Mouse (Mus musculus): ENCODE measurements around the gene Ddx23. TPM values are rescaled to one million over a fixed set of nuclear protein-coding genes. Genes with fewer than 3 reads are reported as not detected.

The Ddx23 gene
- total and polyA plus RNA-seq, 3 experiments = 194 to 252 (median 213) TPM

GRCm38 (mm10) chr15:98622721-98623120, 40.0 kb downstream of the Ddx23 start:
- Histone ChIP-seq H3K27me3 (ENCODE audit: control insufficient read depth in 1 of 2, insufficient read depth in 2 of 2, low read length in 2 of 2) (peaks cover 17 to 29% of the 10 kb centered on the region in 2 experiments), H3K4me1 (ENCODE audit: control insufficient read depth in 1 of 2, insufficient read depth in 2 of 2, low read length in 2 of 2) (no peaks in the 10 kb centered on the region), H3K36me3 (ENCODE audit: control insufficient read depth in 1 of 2, insufficient read depth in 2 of 2, low read length in 2 of 2) (no peaks in the 10 kb centered on the region), H3K9me3 (replicated peaks; ENCODE audit: insufficient read depth, low read length) (no peaks in the 10 kb centered on the region), H3K79me2 (ENCODE audit: control insufficient read depth, insufficient read depth, low read length, poor library complexity) (no peaks in the 10 kb centered on the region), H3K9ac (ENCODE audit: control insufficient read depth, low read depth, low read length, poor library complexity, severe bottlenecking) (no peak overlapping the region), H3K27ac (ENCODE audit: control insufficient read depth, low read depth, low read length) (no peak overlapping the region), H3K4me3 (ENCODE audit: control insufficient read depth in 1 of 2, insufficient read depth in 1 of 2, low read depth in 2 of 2, low read length in 2 of 2) (no peak overlapping the region)
- no peak for TF ChIP-seq USF1 (IDR thresholded peaks at IDR 0.05; ENCODE audit: low read depth, low read length)
- TF ChIP-seq RAD21 (IDR thresholded peaks at IDR 0.05; ENCODE audit: low read depth, low read length) = no peak
- TF ChIP-seq POLR2AphosphoS2 (IDR thresholded peaks at IDR 0.05; ENCODE audit: low read length) = no peak
- TF ChIP-seq NRF1 (IDR thresholded peaks at IDR 0.05; ENCODE audit: insufficient read depth, low read depth, low read length, poor library complexity, severe bottlenecking) = no peak
- TF ChIP-seq CHD2 (IDR thresholded peaks at IDR 0.05; ENCODE audit: low read length) = no peak
- no peak for TF ChIP-seq CHD1 (IDR thresholded peaks at IDR 0.05; ENCODE audit: low read depth, low read length)
- no peak for TF ChIP-seq MAX (IDR thresholded peaks at IDR 0.05; ENCODE audit: low read length)
- no peak for TF ChIP-seq BHLHE40 (IDR thresholded peaks at IDR 0.05; ENCODE audit: borderline replicate concordance, low read depth, low read length)
- no peak for TF ChIP-seq GABPA (IDR thresholded peaks at IDR 0.05; ENCODE audit: low read depth, low read length)
- TF ChIP-seq POLR2AphosphoS5 (IDR thresholded peaks at IDR 0.05; ENCODE audit: borderline replicate concordance, low read depth, low read length) = no peak
- TF ChIP-seq RCOR1 (IDR thresholded peaks at IDR 0.05; ENCODE audit: low read depth, low read length) = no peak
- no peak for TF ChIP-seq GATA1 (IDR thresholded peaks at IDR 0.05; ENCODE audit: low read depth, low read length)
- TF ChIP-seq USF2 (IDR thresholded peaks at IDR 0.05; ENCODE audit: borderline replicate concordance in 1 of 2, insufficient read depth in 1 of 2, low read depth in 1 of 2, low read length in 2 of 2) = no peak
- no peak for TF ChIP-seq MYC (IDR thresholded peaks at IDR 0.05; ENCODE audit: low read depth, low read length)
- no peak for TF ChIP-seq ELF1 (IDR thresholded peaks at IDR 0.05; ENCODE audit: low read depth, low read length)
- TF ChIP-seq ETS1 (IDR thresholded peaks at IDR 0.05; ENCODE audit: low read depth, low read length) = no peak
- TF ChIP-seq ZKSCAN1 (IDR thresholded peaks at IDR 0.05; ENCODE audit: low read depth, low read length) = no peak
- TF ChIP-seq HCFC1 (IDR thresholded peaks at IDR 0.05; ENCODE audit: low read depth, low read length) = no peak
- DNase-seq (ENCODE audit: low read depth, low spot score) = no peak

DNA sequence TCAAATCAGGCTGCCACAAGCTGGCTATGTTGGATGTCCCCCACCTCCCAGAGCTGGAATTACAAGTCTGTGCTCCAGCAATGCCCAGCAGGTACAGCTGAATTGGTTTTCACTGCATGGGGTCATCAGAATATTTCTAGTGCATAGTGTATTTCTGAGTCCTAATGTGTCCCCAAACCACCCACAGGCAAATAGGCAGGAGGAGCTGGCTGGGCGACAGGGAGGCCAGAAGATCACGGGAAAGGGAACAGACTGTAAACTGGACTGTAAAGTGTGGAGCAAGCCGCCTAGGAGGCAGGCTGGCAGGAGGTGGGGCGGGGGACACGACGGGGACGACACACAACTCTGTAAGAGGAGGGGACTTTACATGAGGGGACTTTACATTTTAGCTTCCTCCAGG, 40.5 kb downstream of the Ddx23 start:
- Histone ChIP-seq H3K27me3 (ENCODE audit: control insufficient read depth in 1 of 2, insufficient read depth in 2 of 2, low read length in 2 of 2) (peaks cover 17 to 27% of the 10 kb centered on the region in 2 experiments), H3K36me3 (ENCODE audit: control insufficient read depth in 1 of 2, insufficient read depth in 2 of 2, low read length in 2 of 2) (no peaks in the 10 kb centered on the region; a peak in 1 of 4 replicates), H3K79me2 (ENCODE audit: control insufficient read depth, insufficient read depth, low read length, poor library complexity) (no peaks in the 10 kb centered on the region), H3K9ac (ENCODE audit: control insufficient read depth, low read depth, low read length, poor library complexity, severe bottlenecking) (no peak overlapping the region), H3K4me3 (ENCODE audit: control insufficient read depth in 1 of 2, insufficient read depth in 1 of 2, low read depth in 2 of 2, low read length in 2 of 2) (no peak overlapping the region), H3K27ac (ENCODE audit: control insufficient read depth, low read depth, low read length) (no peak overlapping the region), H3K4me1 (ENCODE audit: control insufficient read depth in 1 of 2, insufficient read depth in 2 of 2, low read length in 2 of 2) (0 out of 4 replicates have a peak, but pooled peaks cover 0 to 3% of the 10 kb centered on the region in 2 experiments), H3K9me3 (replicated peaks; ENCODE audit: insufficient read depth, low read length) (no peaks in the 10 kb centered on the region)
- no peak for DNase-seq (ENCODE audit: low read depth, low spot score)
- TF ChIP-seq TCF12 (IDR thresholded peaks at IDR 0.05; ENCODE audit: low read depth, low read length) = no peak
- no peak for TF ChIP-seq MAFK (IDR thresholded peaks at IDR 0.05; ENCODE audit: borderline replicate concordance, low read depth, low read length)
- no peak for TF ChIP-seq UBTF (IDR thresholded peaks at IDR 0.05; ENCODE audit: borderline replicate concordance, insufficient read depth, low read depth, low read length)
- no peak for TF ChIP-seq ZNF384 (IDR thresholded peaks at IDR 0.05; ENCODE audit: low read depth, low read length)
- TF ChIP-seq TBP (IDR thresholded peaks at IDR 0.05; ENCODE audit: low read depth, low read length) = no peak
- no peak for TF ChIP-seq TAL1 (IDR thresholded peaks at IDR 0.05; ENCODE audit: low read length)
- no peak for TF ChIP-seq E2F4 (IDR thresholded peaks at IDR 0.05; ENCODE audit: borderline replicate concordance, low read depth, low read length)
- no peak for TF ChIP-seq EP300 (IDR thresholded peaks at IDR 0.05; ENCODE audit: low read depth in 1 of 2, low read length in 2 of 2)
- no peak for TF ChIP-seq USF2 (IDR thresholded peaks at IDR 0.05; ENCODE audit: borderline replicate concordance in 1 of 2, insufficient read depth in 1 of 2, low read depth in 1 of 2, low read length in 2 of 2)
- no peak for TF ChIP-seq HCFC1 (IDR thresholded peaks at IDR 0.05; ENCODE audit: low read depth, low read length)
- TF ChIP-seq SMC3 (IDR thresholded peaks at IDR 0.05; ENCODE audit: low read depth, low read length) = no peak
- no peak for TF ChIP-seq JUND (IDR thresholded peaks at IDR 0.05; ENCODE audit: low read depth, low read length)

All from MEL (cell line).